Mouse (Mus musculus): ENCODE data around the gene Ndc80.
"Not testable (repeated sequence)": the region's sequence is repeated elsewhere in the genome, so short reads cannot be mapped to it uniquely, and the experiment has no call there.

The Ndc80 gene

GRCm38 (mm10) chr17:71526711-71527564 lies at the start of gene Ndc80:
TSS of gene Ndc80 (minus strand) at chr17:71526857.
- DNase-seq (ENCODE audit: low spot score), result peak; percentile 89

GRCm38 (mm10) chr17:71561631-71562030 lies 35.0 kb upstream of the Ndc80 start:
- DNase-seq (ENCODE audit: low spot score), result no peak

DNA sequence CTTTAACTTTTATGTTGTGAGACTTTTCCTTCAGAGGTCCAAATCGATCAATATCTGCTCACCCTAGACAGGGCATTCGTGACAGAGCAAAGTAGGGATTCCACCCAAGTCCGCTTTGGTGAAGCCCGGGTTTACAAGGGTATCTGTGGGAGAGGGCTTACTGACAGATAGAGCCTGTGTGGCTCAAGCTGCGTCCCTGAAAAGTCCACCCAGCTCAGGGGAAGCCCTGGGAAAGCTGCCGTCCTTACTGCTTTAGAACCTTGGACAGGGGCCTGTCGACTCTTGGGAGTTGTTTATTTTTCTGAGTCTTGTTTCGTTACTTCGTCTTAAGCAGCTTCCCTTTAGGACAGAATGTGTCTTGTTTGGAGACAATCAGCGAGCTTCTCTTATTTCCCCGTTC lies 26.2 kb upstream of the Ndc80 start:
- DNase-seq (ENCODE audit: low spot score), result no peak

DNA sequence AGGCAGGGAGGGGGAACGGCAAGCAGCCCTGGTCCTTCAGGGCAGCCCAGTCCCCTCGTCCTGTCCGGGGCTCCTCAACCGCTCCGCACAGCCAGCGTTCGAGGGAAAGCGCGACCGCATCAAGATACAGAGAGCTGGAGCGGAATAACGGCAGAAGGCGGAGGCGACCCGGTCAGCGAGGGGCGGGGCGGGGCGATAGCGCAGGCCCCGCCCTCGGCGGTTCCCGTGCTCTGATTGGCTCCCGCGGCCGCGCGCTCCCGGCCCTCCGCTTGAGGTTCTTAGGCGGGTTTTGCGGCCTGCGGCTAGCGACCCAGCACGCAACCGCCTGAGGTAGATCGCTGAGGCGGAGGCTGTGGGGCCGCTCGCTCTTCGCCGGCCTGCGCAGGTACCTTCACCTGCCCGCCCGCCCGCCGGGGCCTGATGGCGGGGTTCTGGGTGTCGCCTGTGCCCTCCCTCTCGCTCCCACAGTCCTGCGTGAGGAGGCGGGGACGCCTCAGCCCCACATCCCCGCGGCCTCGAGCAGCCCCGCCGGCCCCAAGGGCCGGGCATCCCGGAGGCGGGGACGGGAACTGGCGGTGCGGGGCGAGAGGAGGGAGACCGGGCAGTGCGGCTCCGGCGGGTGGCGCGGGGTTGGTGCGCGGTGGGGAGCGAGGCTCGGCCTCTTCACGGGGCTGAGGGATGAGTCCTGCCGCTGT lies 25.2 kb upstream of the Ndc80 start, which contains the start of gene Spdya:
Spdya (plus strand) TSS at position 305 of the 695 bp plus-strand sequence.
- peak; percentile 63 for DNase-seq (ENCODE audit: low spot score)

- no peak for DNase-seq (ENCODE audit: low spot score)
Measured at GRCm38 (mm10) chr17:71551350-71551749, 24.7 kb upstream of the Ndc80 start.

DNA sequence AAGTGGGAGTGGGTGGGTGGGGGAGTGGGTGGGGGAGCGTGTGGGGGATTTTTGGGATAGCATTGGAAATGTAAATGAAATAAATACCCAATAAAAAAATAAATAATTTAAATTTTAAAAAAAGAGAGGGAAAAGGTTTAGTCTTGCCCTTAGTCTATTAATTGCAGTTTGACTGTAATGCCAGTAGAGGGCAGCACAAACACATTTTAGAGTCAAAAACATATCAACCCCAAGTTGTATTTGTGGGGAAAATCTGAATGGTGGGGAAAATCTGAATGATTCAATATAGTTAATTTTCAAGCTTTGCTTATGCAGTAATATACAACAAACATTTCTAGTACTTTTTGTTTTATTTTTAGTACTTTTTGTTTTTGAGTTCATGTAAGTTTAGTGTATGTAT lies 21.9 kb upstream of the Ndc80 start:
- no peak for DNase-seq (ENCODE audit: low spot score)

DNA sequence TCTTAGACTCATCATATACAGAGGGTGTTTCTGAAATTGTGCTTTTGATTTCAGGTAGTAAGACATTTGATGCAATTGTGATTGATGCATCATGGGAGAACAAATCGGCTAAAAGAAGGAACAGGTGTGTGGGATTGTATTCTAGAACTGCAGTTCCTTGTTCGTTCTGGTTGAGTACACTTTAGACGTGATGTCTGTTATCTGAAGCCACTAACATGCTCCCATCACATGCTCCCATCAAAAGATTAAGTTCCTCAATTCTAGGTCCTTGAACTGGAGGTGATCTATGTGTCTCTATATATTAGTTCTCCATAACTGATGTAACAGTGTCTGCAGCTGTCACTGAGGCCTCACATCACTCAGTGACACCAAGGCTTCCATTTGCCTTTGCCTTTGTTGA lies 10.5 kb upstream of the Ndc80 start:
- no peak for DNase-seq (ENCODE audit: low spot score)

DNA sequence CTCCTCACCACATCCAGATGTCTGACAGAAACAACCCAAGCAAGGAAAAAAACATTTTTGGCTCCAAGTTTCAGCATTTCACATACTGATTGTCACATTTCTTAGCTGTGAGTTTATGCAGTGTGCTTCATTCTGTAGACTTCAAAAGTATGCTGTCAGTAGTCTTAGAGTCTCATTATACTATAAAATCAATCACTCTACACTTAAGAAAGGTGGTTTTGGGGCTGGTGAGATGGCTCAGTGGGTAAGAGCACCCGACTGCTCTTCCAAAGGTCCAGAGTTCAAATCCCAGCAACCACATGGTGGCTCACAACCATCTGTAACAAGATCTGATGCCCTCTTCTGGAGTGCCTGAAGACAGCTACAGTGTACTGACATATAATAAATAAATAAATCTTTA lies 8.9 kb upstream of the Ndc80 start:
- not testable (repeated sequence) for DNase-seq (ENCODE audit: low spot score)

- DNase-seq (ENCODE audit: low spot score), result no peak
Measured at GRCm38 (mm10) chr17:71528042-71528441, 1.4 kb upstream of the Ndc80 start.

GRCm38 (mm10) chr17:71526302-71526708 lies 352 bp downstream of the Ndc80 start:
- no peak for DNase-seq (ENCODE audit: low spot score)

- DNase-seq (ENCODE audit: low spot score), result no peak
Measured at GRCm38 (mm10) chr17:71510297-71510696, 16.4 kb downstream of the Ndc80 start.

DNA sequence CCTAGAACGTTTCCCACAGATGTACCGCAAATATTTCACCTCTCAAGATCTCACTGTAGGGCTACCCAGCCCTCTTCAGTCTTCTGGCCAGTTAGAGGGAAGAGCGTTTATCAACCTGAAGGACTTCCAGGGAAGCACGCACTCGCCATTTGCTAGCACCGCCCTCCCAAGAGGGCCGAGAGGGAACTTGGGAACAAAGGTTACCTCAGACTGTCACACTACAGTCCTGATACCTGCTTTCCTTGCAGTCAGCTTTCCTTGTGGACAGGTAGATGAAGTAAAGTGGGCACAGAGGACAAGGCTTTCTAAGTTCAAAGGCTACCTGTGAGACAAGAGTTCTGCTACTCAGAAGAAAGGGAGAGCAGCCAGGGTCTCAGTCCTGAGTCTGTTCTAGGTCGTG lies 19.8 kb downstream of the Ndc80 start:
- DNase-seq (ENCODE audit: low spot score), result no peak

DNA sequence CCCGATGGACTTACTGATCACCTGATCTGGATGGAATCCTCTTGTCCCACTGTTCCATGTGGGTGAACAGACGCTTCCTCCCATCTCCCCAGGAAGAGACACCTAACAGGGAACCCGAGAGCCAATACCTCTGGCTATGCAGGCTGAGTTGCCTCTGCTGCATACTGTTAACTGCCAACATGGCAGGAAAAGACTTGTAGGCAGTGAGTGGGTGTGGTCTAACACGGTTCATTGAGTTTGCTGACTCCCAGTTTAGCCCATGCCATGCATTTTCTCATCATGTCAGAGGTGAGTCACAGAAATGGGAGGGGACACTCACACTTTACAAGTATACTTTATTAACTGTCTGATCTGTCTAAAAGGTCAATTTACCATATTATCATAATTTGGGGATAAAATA lies 30.9 kb downstream of the Ndc80 start:
- DNase-seq (ENCODE audit: low spot score), result no peak

DNA sequence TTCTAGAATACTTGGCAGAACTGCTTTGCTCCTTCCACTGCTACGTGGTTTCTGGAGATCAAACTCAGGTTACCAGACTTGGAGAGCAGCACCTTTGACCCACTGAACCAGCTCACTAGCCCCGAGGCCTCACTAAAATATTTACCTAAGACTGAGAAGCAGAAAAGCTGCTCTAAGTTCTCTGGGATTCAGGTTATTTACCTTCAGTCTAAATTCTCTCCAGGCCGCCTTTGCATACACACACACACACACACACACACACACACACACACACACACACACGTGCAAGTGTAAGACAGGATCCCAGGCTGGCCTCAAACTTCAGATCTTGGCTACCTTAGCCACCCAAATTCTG lies 35.3 kb downstream of the Ndc80 start:
- DNase-seq (ENCODE audit: low spot score), result no peak

DNA sequence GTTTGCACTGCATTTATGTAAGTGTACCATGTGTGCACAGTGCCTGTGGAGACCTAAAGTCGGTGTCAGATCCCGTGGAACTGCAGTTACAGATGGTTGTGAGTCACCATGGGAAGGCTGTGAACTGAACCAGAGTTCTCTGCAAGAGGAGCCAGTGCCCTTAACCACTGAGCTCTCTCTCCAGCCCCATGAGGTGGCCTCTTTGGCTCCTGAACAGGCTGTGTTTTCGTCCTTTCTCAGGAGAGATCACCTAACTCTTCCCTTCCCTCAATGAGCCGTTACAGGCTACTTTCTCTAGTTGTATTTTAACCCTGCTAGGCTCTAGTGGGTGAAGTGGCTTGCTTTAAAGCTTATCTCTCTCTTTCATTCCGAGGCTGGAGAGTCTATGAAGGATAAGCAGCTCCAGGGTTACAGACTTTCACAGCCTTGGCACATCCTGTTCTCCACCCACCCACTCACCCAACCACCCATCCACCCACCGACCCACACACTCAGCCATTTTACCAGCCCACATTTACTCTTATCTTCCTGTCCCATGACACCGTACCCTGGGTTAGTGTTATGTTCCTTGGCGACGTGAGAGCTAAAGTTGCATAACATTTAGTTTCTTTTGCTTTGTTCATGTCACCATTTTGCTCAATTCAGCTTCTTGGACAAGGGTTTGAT lies 35.9 kb downstream of the Ndc80 start:
- no peak for DNase-seq (ENCODE audit: low spot score)

DNA sequence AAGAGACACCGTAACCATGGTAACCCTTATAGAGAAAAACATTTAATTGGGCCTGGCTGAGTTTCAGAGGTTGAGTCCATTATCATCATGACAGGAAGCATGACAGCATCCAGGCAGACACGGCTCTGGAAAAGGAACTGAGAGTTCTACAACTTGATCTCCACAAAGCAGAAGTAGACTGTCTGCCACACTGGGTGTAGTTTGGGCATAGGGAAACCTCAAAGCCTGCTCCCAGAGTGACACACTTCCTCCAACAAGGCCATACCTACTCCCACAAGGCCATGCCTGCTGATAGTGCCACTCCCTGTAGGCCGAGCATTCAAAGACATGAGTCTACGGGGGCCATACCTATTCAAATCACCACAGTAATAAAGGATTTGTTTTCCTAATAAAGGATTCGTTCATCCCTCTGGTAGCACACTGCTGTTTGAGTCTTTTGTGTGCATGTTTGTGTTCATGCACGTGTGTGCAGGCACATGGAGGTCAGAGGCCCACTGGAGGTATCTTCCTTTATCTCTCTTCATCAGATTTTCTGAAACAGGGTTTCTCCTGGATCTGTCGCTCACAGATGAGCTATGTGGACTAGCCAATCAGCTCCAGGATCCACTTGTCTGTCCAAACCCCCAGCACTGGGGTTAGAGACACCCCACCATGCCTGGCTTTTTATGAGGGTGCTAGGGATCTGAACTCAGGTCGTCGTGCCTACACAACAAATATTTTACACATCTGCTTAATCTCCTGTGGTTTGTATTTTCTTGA lies 36.8 kb downstream of the Ndc80 start:
- no peak for DNase-seq (ENCODE audit: low spot score)

DNA sequence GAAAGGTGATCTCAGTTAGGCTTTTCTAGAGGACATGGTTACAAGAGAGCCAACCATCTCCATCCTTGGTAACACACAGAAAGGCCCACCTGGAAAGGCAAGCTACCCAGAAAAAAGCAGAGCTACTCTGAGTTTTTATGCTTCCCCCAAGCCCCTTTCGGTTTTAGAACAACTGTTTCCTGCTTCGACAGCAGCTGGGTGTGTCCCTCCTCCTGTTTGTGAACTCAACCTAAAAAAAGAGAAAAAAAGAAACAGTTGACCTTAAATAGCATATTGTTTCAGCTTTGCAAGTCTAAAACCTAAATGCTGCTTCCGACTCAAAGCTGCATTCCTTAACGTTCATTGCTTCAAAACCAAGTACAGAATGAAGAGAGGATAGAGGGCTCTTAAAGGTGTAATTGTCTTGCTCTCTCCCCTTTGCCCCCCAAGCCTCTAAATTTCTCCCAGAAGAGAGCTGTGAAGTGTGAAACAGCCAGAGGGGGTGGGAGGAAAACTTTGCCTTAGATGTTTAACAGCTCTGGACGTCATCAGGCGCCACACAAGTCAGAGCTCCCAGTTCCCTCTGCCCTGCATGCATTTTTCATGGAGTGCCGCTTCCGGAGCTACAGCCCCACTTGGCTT lies 40.3 kb downstream of the Ndc80 start:
- DNase-seq (ENCODE audit: low spot score), result no peak

- DNase-seq (ENCODE audit: low spot score), result no peak
Measured at GRCm38 (mm10) chr17:71485791-71486230, 40.8 kb downstream of the Ndc80 start.

DNA sequence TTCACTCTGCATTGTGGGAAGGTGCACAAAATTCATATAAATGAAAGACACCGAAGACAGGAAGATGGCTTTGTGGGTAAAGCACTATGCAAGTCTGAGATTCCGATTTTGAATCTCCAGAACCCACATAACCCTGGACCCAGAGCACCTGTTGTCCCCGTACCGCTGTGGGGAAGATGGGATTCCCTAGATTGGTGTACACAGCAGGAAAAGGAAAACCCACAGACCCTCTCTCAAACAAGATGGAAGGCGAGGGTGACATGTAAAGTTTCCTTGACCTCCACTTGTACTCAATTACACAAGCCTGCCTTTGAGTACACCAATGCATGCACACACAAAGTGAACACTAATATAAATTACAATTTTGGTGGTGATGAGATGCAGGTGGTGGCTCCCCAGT lies 41.9 kb downstream of the Ndc80 start:
- DNase-seq (ENCODE audit: low spot score), result no peak

DNA sequence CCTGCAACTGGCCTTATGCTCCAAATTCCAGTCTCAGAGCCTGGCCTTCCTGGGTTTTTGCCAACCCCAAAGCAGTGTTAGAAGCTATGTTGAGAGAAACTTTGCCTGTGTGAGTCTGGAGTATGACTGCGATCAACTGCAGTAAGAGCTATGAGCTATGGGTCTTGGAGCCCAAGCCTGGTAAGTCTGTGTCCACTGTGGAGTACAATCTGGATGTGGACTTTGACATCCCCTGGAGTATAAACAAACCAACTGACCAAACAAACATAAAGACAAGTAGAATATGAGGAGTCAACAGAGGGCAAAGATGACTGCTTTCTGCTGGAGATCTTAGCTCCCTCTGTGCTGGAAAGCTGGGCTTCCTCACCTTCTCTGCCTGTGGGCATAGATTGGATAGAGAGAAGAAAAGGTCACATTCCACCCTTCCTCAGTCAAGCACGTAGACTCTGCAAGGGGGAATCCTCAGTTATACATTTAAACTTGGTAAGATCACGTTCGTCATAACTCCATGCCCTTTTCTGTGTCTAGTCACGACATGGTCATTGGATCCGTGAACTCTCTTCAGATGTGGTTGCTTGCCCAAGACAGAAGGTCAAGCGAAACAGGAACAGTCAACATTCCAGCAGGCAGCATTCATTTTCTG lies 43.1 kb downstream of the Ndc80 start:
- DNase-seq (ENCODE audit: low spot score), result no peak

- DNase-seq (ENCODE audit: low spot score), result no peak
Measured at GRCm38 (mm10) chr17:71479381-71479901, 47.2 kb downstream of the Ndc80 start.
